Mouse (Mus musculus) right cerebral cortex, postnatal 10 days (tissue): ENCODE results near the gene Mvd.

ENCODE experiments used
- DNase-seq, 2 experiments: peaks; one replicate each; pipeline ENCODE4 v3.0.0; 2021; ENCODE audit warnings: low spot score in 2 of 2

Gene Mvd

DNA sequence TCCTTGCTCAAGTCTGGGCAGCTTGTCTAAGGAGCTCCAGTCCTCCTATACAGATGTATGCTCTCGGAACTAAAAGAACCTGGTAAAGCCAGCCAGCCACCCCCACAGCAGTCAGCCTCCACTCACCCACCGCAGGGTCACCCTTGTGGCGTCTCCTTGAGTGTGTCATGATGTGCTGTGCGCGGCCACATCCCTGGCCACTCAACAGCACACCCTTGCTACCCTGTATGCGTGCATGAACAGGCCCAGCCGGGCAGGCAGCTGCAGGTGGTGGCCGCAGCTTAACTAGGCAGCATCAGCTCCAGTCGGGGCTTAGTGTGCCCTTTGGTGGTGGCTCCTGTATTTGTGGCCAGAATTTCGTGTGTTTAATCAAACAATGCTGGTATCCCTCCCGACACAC is 13.9 kb upstream of the Mvd start:
- DNase-seq: no peak

DNA sequence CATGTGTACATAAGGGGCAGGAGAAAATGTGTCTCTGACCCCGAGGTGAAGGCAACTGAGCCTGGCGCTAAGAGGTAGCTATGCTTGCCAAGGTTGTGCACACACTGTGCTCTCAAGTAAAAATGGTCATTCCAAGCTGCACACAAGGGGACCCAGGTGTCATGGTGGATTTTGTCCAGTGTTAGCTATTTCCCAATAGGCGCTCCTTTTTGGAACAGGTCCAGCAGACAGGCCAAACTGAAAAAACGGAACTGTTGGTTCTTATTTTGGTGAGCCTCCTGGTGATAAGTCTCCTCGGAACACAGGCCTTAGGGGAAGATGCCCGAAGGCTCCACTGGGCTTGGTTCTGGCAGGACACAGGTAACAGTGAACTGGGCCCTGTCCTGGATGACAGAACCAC is 11.2 kb upstream of the Mvd start:
- no peak for DNase-seq

DNA sequence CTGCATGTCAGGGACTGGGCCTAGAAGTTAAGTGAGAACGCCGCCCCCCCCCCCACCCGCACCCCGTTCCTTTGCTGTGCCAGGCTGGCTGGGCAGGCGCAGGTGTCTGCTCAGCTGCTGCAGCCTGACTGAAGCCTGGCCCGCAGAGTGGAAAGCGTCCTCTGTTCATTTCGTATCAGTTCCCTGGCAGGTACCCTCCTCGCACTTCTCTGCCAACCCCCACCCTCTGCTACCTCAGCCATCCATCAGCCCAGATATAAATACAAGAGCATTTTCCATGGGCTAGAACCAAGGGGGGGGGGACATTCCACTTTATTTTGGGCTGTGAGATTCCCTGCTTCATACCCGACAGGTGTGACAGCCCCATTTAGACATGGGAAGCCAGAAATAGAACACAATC is 8.9 kb upstream of the Mvd start:
- DNase-seq: no peak

DNA sequence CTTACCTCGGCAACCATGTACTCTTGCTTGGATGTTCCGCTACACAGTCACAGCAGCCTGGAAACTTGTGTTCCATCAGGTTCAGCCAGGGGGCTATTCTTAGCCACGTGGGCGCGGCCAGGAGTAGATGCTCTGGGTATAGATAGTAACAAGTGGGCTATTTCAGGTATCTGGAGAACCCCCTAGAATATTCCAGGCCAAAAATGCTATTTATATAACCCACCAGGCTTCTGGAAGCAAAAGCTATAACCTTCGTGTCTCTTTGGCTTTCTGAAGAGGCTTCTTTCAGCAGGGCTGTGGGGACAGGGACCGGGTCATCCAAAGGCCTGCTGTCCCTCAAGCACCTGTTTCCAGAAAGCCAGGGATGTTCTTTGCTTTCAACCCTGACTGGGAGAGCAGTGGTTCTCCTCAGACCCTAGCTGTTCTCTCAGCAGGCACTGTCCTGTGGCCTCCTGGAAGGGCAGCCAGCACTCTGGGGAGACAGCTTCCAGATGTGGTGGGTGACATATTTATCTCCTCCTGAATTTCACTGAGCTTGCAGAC is 8.0 kb upstream of the Mvd start:
- no peak for DNase-seq

DNA sequence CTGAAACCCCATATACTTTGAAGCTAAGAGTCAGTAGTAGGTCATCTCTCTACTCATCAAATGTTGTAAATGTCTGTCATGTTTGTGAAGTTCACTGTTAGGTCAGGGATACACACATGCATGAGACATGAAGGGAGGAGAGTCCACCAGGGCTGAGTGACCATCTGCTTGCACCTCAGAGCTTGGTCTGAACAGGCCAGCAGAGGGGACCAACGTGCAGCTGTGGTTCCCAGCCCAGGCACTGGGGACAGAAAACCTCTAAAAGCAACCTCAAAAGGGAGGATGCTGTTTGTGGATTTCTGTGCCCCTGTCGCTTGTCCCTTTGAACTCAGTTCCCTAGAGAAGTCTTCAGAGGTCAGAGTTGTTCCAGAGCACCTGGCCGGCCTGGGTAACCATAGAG is 2.0 kb upstream of the Mvd start:
- peak in 1 of 2 experiments; percentile 22 for DNase-seq

- DNase-seq: peak; percentile 90 to 93
These were observed 981 bp upstream of the Mvd start for GRCm38 (mm10) chr8:122444058-122444748.

DNA sequence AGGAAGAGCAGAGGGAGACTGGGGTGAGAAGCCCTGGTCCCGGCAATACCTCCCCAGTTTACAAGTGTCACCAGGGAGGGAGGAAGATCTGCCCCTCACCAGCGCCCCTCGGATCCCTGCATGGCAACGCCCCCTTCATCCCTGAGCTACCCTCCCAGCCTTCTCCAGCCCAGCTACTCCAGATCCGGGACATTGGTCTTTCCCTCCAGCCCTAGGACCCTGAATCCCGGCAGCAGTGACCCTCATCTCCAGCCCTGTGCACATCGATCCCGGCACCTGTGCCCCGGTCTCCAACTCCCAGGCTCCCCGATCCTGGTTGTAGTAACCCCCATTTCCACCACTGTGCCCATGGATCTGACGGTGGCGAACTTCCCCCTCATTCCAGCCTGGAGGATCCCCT is 441 bp downstream of the Mvd start:
- no peak for DNase-seq

- DNase-seq: no peak
These were observed 866 bp downstream of the Mvd start for GRCm38 (mm10) chr8:122442356-122442755.

GRCm38 (mm10) chr8:122441326-122441725 is 1.9 kb downstream of the Mvd start:
- peak in 1 of 2 experiments; percentile 20 for DNase-seq

DNA sequence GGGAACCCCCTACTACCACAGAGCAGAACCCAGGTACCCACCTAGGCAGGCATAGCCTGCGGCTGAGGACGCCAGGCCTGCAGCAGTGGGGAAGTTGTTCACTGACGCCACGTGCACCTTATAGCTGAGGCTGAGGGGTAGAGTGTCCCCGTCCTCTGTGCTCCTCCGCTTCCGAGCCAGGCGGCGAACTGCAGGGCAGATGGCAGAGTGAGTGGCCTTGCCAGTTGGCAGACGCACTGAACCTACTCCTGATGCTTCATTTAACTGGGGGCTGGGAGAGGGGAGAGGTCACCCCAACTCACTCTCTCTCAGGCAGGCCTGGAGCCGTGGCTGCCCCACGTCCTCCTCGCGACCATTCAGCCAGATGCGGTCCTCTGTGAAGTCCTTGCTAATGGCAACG is 3.9 kb downstream of the Mvd start:
- DNase-seq: no peak

- no peak for DNase-seq
These were observed 5.4 kb downstream of the Mvd start for GRCm38 (mm10) chr8:122437708-122438331.

DNA sequence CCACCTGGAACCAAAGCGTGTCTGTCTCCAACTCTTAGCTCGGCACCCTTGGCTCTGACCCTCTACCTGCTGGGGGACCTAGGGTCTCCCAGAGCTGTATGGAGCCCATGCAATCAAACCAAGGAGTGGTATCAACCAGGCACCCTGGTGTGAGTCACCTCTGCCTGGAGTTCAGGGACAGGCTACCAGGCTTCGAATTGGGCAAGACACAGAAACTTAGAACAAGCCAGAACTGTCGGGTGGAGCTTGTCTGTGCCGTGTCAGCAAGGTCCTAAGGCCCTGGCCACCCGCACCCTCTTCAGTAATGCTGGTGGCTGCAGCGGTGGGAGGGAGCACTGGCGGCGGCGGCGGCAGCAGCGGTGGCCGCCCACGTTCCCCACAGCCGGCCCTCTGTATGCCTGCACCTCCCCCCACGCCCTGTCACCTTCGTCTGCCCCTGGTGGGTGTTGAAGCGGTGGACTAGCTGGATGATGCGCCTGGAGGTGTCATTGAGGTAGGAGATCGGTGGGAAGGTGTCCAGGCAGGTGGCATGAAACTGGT is 6.6 kb downstream of the Mvd start:
- DNase-seq: no peak

GRCm38 (mm10) chr8:122436146-122436545 is 7.1 kb downstream of the Mvd start:
- no peak for DNase-seq

GRCm38 (mm10) chr8:122435375-122435774 is 7.8 kb downstream of the Mvd start:
- no peak for DNase-seq

GRCm38 (mm10) chr8:122433269-122433905 is 9.8 kb downstream of the Mvd start:
- DNase-seq: no peak

- DNase-seq: no peak
These were observed 10.6 kb downstream of the Mvd start, which contains the start of gene Cyba for GRCm38 (mm10) chr8:122432443-122433268. Cyba (minus strand) TSS chr8:122432930.

GRCm38 (mm10) chr8:122431694-122432442 is 11.4 kb downstream of the Mvd start:
- DNase-seq: no peak

DNA sequence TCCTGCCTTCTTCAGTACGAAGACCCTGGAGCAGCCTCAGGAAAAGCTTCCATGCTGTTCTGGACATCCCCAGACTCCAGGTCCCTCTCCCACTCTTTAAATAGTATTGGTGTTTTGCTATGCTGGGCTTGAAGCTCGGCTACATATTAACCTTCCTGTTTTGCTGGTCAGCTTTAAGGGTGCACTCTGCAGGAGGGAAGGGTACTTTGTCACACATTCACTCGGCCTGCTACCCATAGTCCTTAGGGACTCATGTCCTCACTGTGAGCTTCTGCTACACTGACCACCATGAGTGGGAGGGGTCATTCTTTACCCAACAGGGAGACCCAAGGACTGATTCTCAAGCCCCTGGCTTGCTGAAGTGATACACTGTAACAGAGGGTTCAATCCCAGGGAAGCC is 12.6 kb downstream of the Mvd start:
- DNase-seq: no peak

GRCm38 (mm10) chr8:122430058-122430636 is 13.1 kb downstream of the Mvd start:
- no peak for DNase-seq

DNA sequence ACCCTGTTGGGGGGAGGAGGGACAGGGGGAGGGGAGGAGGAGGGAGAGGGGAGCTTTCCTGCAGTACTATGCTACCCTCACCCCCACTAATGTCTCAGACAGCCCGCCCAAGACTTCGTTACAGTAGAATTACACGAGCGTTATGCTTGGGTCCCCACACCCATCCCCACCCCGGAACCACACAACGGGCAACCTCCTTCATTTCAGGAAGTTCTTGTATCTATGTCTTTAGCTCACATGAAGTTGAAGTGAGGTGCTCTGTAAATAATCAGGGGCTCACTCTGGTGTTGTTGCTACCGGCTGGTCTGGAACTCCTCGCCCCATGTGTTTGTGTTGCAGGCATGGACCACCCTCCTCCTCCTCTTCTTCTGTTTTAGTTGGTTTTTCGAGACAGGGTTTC is 15.1 kb downstream of the Mvd start:
- DNase-seq: no peak

GRCm38 (mm10) chr8:122427607-122428006 is 15.6 kb downstream of the Mvd start:
- no peak for DNase-seq
